Mouse (Mus musculus) kidney, embryonic 16.5 days (tissue): ENCODE data around the gene Krtcap3. TPM values are rescaled to one million over a fixed set of nuclear protein-coding genes. Genes with fewer than 3 reads are reported as not detected.

ENCODE experiments used
- ATAC-seq: fragments of 200-750 bp; cut with Nextera tagmentation; 2 replicates; pipeline ENCODE4 v1.8.0; 2017; ENCODE audit warnings: moderate TSS enrichment; ENCODE audit not compliant: low FRiP score, low TSS enrichment
- H3K27ac ChIP-seq: fragments of 300-500 bp; sonication (generic); 2 replicates; pipeline ENCODE4 v1.5.1; 2014; ENCODE audit warnings: low read length
- H3K27me3 ChIP-seq: fragments of 300-500 bp; sonication (generic); 2 replicates; pipeline ENCODE4 v1.6.1; 2014; ENCODE audit warnings: low read length, control low read depth, mixed read lengths; ENCODE audit not compliant: insufficient read depth
- H3K36me3 ChIP-seq: fragments of 300-500 bp; sonication (generic); 2 replicates; pipeline ENCODE4 v1.6.1; 2014; ENCODE audit warnings: low read length, control low read depth, mixed read lengths; ENCODE audit not compliant: insufficient read depth
- H3K4me1 ChIP-seq: fragments of 300-500 bp; sonication (generic); 2 replicates; pipeline ENCODE4 v1.6.1; 2014; ENCODE audit warnings: low read length, control low read depth, mixed read lengths; ENCODE audit not compliant: insufficient read depth
- H3K4me2 ChIP-seq: fragments of 300-500 bp; sonication (generic); replicated peaks from 2 replicates; pipeline ENCODE4 v1.6.1; 2014; ENCODE audit warnings: low read depth, low read length
- H3K4me3 ChIP-seq: fragments of 300-500 bp; sonication (generic); 2 replicates; pipeline ENCODE4 v1.5.1; 2014; ENCODE audit warnings: mild to moderate bottlenecking, low read length
- H3K9ac ChIP-seq: fragments of 300-500 bp; sonication (generic); replicated peaks from 2 replicates; pipeline ENCODE4 v1.6.1; 2014; ENCODE audit warnings: low read length
- H3K9me3 ChIP-seq: fragments of 300-500 bp; sonication (generic); 2 replicates; pipeline ENCODE4 v1.6.1; 2016; ENCODE audit warnings: low read length, control low read depth
- WGBS: fragments of 180-500 bp; shearing (Covaris S2); extraction: QIAGEN DNeasy Blood & Tissue Kit; methylation state at CpG from one replicate; pipeline ENCODE4 v1.1.7; 2014; 5-methylcytosine and 5-hydroxymethylcytosine counted together
- polyA plus RNA-seq: library from polyadenylated mRNA; unstranded; fragments of >200 nt; fragmentation: Nextera tagmentation; extraction: Ambion mirVana; gene quantifications from 2 replicates; pipeline ENCODE4 v1.2.1, GENCODE M21; 2015

Gene Krtcap3
- polyA plus RNA-seq, 1 experiment from 2014 or later: 22.9 TPM

DNA sequence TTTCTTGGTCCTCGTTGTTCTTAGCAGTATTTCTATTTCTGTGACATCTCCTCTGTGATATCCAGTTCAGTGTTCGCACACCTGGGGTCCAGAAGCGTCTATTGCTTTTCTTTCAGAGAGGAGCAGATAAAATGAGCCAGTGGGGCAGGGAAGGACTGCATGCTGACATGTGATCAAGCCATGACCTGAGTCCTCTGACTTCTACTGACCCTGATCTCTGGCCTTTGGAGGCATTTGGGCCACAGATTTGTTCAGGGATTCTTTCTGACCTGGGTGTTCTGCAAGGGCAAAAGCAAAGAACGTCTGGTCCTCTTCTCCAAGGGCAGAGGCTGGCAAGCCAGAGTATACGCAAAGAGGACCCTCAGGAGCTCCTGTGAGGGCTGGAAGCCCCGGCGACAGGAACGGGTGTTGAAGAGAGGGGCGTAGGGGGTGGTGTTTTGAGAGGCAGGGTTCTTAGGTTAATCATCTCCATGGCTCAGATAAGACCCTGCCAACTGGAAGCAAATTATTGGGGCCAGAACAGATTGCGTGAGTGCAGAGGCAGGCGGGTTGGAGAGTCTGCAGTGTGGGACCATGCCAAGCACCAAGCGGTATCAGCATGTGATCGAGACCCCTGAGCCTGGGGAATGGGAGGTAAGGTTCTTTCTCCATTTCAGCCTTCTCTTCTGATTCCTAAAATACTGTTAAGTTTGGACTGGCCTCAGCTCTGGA, 45.7 kb downstream of the Krtcap3 start, which contains the start of gene Gckr:
Gene Gckr, plus strand, starts transcription at position 397 of the 711 bp plus-strand sequence.
- no peaks in the 10 kb centered on the region for H3K27me3 ChIP-seq
- no peak for ATAC-seq
- peaks cover 10% of the 10 kb centered on the region for H3K4me1 ChIP-seq
- no peak within 1 kb of the TSS for H3K27ac ChIP-seq
- 68% methylated on average over 13 of the region's 13 CpGs for WGBS
- no peak within 1 kb of the TSS; the same call in 1 of the 2 replicates for H3K9ac ChIP-seq
- H3K4me2 ChIP-seq: peak within 1 kb of the TSS; percentile 98
- H3K4me3 ChIP-seq: peak within 1 kb of the TSS; percentile 82; the same call in 1 of the 2 replicates
- H3K36me3 ChIP-seq: no peaks in the 10 kb centered on the region
- H3K9me3 ChIP-seq: no peaks in the 10 kb centered on the region

DNA sequence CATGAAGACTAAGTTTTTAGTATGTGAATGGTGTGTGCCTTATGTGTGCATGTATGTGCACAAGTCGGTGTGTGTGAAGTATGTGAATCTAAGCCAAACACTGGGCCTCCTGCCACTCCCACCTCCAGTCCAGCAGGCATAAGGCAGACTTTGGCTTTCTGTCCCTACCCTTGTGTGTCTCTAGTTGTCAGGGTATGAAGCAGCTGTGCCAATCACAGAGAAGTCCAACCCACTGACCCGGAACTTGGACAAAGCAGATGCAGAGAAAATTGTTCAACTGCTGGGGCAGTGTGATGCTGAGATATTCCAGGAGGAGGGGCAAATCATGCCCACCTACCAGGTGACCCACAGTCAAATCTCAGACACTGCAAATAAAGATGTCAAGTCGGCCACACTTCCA, 46.5 kb downstream of the Krtcap3 start:
- Histone ChIP-seq H3K4me3 (no peak overlapping the region), H3K27me3 (no peaks in the 10 kb centered on the region), H3K36me3 (no peaks in the 10 kb centered on the region), H3K27ac (no peak overlapping the region), H3K4me1 (peaks cover 10% of the 10 kb centered on the region), H3K4me2 (no peak overlapping the region), H3K9ac (no peak overlapping the region), H3K9me3 (no peaks in the 10 kb centered on the region)
- ATAC-seq: no peak
- WGBS: 67% methylated on average over 3 of the region's 3 CpGs

DNA sequence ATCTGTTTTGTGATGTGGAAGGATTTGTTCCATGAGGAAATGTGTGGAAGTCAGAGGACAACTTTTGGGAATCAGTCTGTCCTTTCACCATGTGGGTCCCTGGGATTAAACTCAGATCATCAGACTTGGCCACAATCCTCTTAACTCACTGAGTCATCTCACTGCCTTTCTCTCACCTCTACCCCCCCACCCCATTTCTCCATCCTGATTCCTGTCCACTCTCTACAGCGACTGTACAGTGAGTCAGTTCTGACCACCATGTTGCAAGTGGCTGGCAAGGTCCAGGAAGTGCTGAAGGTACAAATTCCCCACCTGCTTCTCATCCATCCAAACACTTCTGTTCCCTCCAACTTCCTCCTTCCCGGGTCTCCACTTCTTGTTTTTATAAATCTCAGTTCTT, 47.0 kb downstream of the Krtcap3 start:
- no peak for ATAC-seq
- Histone ChIP-seq H3K4me3 (no peak overlapping the region), H3K9ac (no peak overlapping the region), H3K36me3 (no peaks in the 10 kb centered on the region), H3K27ac (no peak overlapping the region), H3K4me2 (no peak overlapping the region), H3K27me3 (no peaks in the 10 kb centered on the region), H3K9me3 (no peaks in the 10 kb centered on the region), H3K4me1 (peaks cover 10% of the 10 kb centered on the region)
- 57% methylated on average over 2 of the region's 2 CpGs for WGBS

DNA sequence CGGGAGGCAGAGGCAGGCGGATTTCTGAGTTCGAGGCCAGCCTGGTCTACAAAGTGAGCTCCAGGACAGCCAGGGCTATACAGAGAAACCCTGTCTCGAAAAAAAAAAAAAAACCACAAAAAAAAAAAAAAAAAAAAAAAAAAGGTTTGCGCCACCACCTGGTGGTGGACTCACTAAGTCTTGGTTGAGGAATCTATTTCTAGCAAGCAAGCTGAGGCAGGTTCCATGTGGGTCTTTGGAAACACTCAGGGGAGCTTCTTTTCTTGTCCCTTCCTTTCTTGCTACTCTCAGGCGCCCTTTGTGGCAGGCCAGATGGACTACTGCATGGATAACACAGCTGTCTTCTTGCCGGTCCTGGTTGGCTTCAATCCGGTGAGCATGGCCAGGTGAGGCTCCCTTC, 50.4 kb downstream of the Krtcap3 start:
- no peaks in the 10 kb centered on the region for H3K27me3 ChIP-seq
- H3K4me2 ChIP-seq: no peak overlapping the region
- no peaks in the 10 kb centered on the region for H3K36me3 ChIP-seq
- WGBS: 65% methylated on average over 8 of the region's 8 CpGs
- no peak overlapping the region for H3K4me3 ChIP-seq
- ATAC-seq: no peak
- no peak overlapping the region for H3K27ac ChIP-seq
- no peak overlapping the region for H3K9ac ChIP-seq
- H3K4me1 ChIP-seq: no peaks in the 10 kb centered on the region
- H3K9me3 ChIP-seq: no peaks in the 10 kb centered on the region

Other genes with a start within 250 kb of the Krtcap3 start
- 158 and 163 TPM in 2 replicates for gene Atraid, start 203.4 kb upstream of the Krtcap3 start, polyA plus RNA-seq
- 14.6 and 14.7 TPM in 2 replicates for gene Slc5a6, start 202.8 kb upstream of the Krtcap3 start, polyA plus RNA-seq
- 36.0 and 38.7 TPM in 2 replicates for gene Cad, start 196.9 kb upstream of the Krtcap3 start, polyA plus RNA-seq
- not detected in 2 replicates for gene Dnajc5g, start 145.4 kb upstream of the Krtcap3 start, polyA plus RNA-seq
- gene Slc30a3, start 143.5 kb upstream of the Krtcap3 start, polyA plus RNA-seq: 3.4 and 4.5 TPM in 2 replicates
- gene Trim54, start 135.0 kb upstream of the Krtcap3 start, polyA plus RNA-seq: 0.19 and 0.28 TPM in 2 replicates
- gene Ucn, start 112.9 kb upstream of the Krtcap3 start, polyA plus RNA-seq: not detected in 2 replicates
- 79.0 and 79.3 TPM in 2 replicates for gene Mpv17, start 97.4 kb upstream of the Krtcap3 start, polyA plus RNA-seq
- gene Gm29609, start 71.8 kb upstream of the Krtcap3 start, polyA plus RNA-seq: 1.9 and 2.1 TPM in 2 replicates
- gene Gtf3c2, start 71.5 kb upstream of the Krtcap3 start, polyA plus RNA-seq: 82.8 and 99.0 TPM in 2 replicates
- 151 and 165 TPM in 2 replicates for gene Snx17, start 58.5 kb upstream of the Krtcap3 start, polyA plus RNA-seq
- 76.1 and 81.5 TPM in 2 replicates for gene Eif2b4, start 58.3 kb upstream of the Krtcap3 start, polyA plus RNA-seq
- gene Zfp513, start 49.4 kb upstream of the Krtcap3 start, polyA plus RNA-seq: 9.9 and 10.9 TPM in 2 replicates
- 138 and 139 TPM in 2 replicates for gene Ppm1g, start 31.0 kb upstream of the Krtcap3 start, polyA plus RNA-seq
- 179 and 182 TPM in 2 replicates for gene Nrbp1, start 10.8 kb upstream of the Krtcap3 start, polyA plus RNA-seq
- gene Gm9970, start 10.5 kb upstream of the Krtcap3 start, polyA plus RNA-seq: 0.52 TPM in 1 of 2 replicates, not detected in the other
- 39.7 and 40.6 TPM in 2 replicates for gene Ift172, start 39.4 kb downstream of the Krtcap3 start, polyA plus RNA-seq
- gene Fndc4, start 44.4 kb downstream of the Krtcap3 start, polyA plus RNA-seq: 42.5 and 46.1 TPM in 2 replicates
- 0.24 and 0.45 TPM in 2 replicates for gene Gckr, start 45.8 kb downstream of the Krtcap3 start, polyA plus RNA-seq
- gene Zfp512, start 200.7 kb downstream of the Krtcap3 start, polyA plus RNA-seq: 55.2 and 62.2 TPM in 2 replicates
- gene 4930548H24Rik, start 234.0 kb downstream of the Krtcap3 start, polyA plus RNA-seq: 0.17 TPM in 1 of 2 replicates, not detected in the other
- 67.2 and 68.0 TPM in 2 replicates for gene Gpn1, start 243.1 kb downstream of the Krtcap3 start, polyA plus RNA-seq